In genomic region chr13:43523906-43524480, GRCm38 (mm10) we compare ENCODE assay signal across 14 mouse cellular contexts. TPM values are rescaled to one million over a fixed set of nuclear protein-coding genes. Genes with fewer than 3 reads are reported as not detected.
DNase-seq lines count a peak whose midpoint lies in the region; ATAC-seq and TF ChIP-seq lines count a peak whose summit lies in the region.
"Had no signal": no experiment of that assay in that cellular context is flagged by ENCODE, and none has a peak within 500 bp of the region (broad histone marks: within the 10 kb centered on the region; RNA-seq: fewer than 3 reads in every experiment).

No protein-coding gene starts in this region.

- H3K9ac ChIP-seq in lung, embryonic 14.5 days, result no peak overlapping the region
- H3K9ac ChIP-seq: hindbrain, embryonic 14.5 days had no signal

- no peaks in the 10 kb centered on the region for H3K36me3 ChIP-seq in lung, embryonic 14.5 days (ENCODE audit: insufficient read depth)
- H3K36me3 ChIP-seq in myocyte (ENCODE audit: control insufficient read depth, insufficient read depth), result no peaks in the 10 kb centered on the region

- WGBS in lung, embryonic 14.5 days, result 45% methylated on average over 7 of the region's 7 CpGs

- no peak for ATAC-seq in lung, embryonic 14.5 days (ENCODE audit: insufficient read depth)
- ATAC-seq: CD4-positive, CD25-positive, alpha-beta regulatory T cell, adult 4 months had no signal

- H3K27ac ChIP-seq in lung, embryonic 14.5 days (ENCODE audit: low read depth), result peak overlapping the region; percentile 32; the same call in 1 of the 2 replicates
- H3K27ac ChIP-seq in cortical plate, adult 2 months (ENCODE audit: insufficient read depth, low read length), result peak overlapping the region; percentile 92
- H3K27ac ChIP-seq: hindbrain, embryonic 14.5 days had no signal

- DNase-seq in heart, adult 18-20 months, result peak; percentile 20 to 54
- no peak for DNase-seq in heart, adult 8-10 months (ENCODE audit: low spot score)
- peak; percentile 48 for DNase-seq in lung, embryonic 14.5 days
- DNase-seq in lung, postnatal 10 days, result no peak
- no peak for DNase-seq in right cerebral cortex, postnatal 10 days (ENCODE audit: low spot score in 2 of 2)
- no peak for DNase-seq in cerebellum, postnatal 4 days (ENCODE audit: low spot score in 2 of 2)
- DNase-seq: adrenal gland, postnatal 36 days; cerebellum, adult 9-11 months; gastrocnemius, postnatal 25 days; thymus, postnatal 4 days had no signal

- H3K9me3 ChIP-seq in lung, embryonic 14.5 days (ENCODE audit: low read depth, low read length), result no peaks in the 10 kb centered on the region

- no peak overlapping the region for H3K4me3 ChIP-seq in lung, embryonic 14.5 days (ENCODE audit: low read depth, low read length)
- no peak overlapping the region for H3K4me3 ChIP-seq in cortical plate, adult 2 months (ENCODE audit: insufficient read depth, low read length)
- no peak overlapping the region for H3K4me3 ChIP-seq in myocyte

- H3K4me1 ChIP-seq in lung, embryonic 14.5 days (ENCODE audit: insufficient read depth), result peaks cover 19% of the 10 kb centered on the region
- H3K4me1 ChIP-seq in cortical plate, adult 2 months (ENCODE audit: control insufficient read depth, insufficient read depth, low read length), result peaks cover 14% of the 10 kb centered on the region

- H3K79me2 ChIP-seq in myocyte (ENCODE audit: control insufficient read depth, insufficient read depth), result no peaks in the 10 kb centered on the region

- no peak for TF ChIP-seq CTCF in lung, embryonic 14.5 days (IDR thresholded peaks at IDR 0.05; ENCODE audit: low read depth)
- TF ChIP-seq CTCF in cortical plate, adult 2 months (IDR thresholded peaks at IDR 0.05; ENCODE audit: extremely low read depth, insufficient read depth, low read length), result no peak

- no peak overlapping the region; the same call in 1 of the 2 replicates for H3K4me2 ChIP-seq in lung, embryonic 14.5 days
- peak overlapping the region; percentile 82 for H3K4me2 ChIP-seq in myocyte (ENCODE audit: low read depth)
- H3K4me2 ChIP-seq: hindbrain, embryonic 14.5 days had no signal

- TF ChIP-seq POLR2A in cortical plate, adult 2 months (IDR thresholded peaks at IDR 0.05; ENCODE audit: extremely low read depth, insufficient read depth, low read length), result no peak
- no peak for TF ChIP-seq POLR2A in myocyte (IDR thresholded peaks at IDR 0.05; ENCODE audit: insufficient read length, low read depth)

- no peak overlapping the region for H3ac ChIP-seq in myocyte (ENCODE audit: control insufficient read depth, insufficient read length)

- H3K27me3 ChIP-seq in lung, embryonic 14.5 days (ENCODE audit: insufficient read depth, low read length), result no peaks in the 10 kb centered on the region
- no peaks in the 10 kb centered on the region for H3K27me3 ChIP-seq in myocyte (ENCODE audit: control insufficient read depth, insufficient read depth, insufficient read length)

TF ChIP-seq in myocyte, 11 proteins besides CTCF, POLR2A, EP300 and RAD21:
- TF ChIP-seq MYOG (IDR thresholded peaks at IDR 0.05; ENCODE audit: control insufficient read depth in 1 of 3, insufficient read depth in 1 of 3, insufficient read length in 2 of 3, low read depth in 2 of 3) (peak in 1 of 3 experiments; percentile 25), REST (IDR thresholded peaks at IDR 0.05; ENCODE audit: insufficient read depth, insufficient read length) (no peak), MYOD1 (IDR thresholded peaks at IDR 0.05; ENCODE audit: control insufficient read depth in 1 of 3, insufficient read length in 2 of 3, low read depth in 2 of 3) (peak; percentile 54 to 66 (median 57))

RNA-seq across cellular contexts. Expression of gene Mcur1, which starts 36.0 kb away (rescaled TPM):
- 10 to 100 TPM; 49.3 to 52.2 TPM for total RNA-seq in heart, adult 18-20 months (2021)
- total RNA-seq in heart, adult 8-10 months (2022), result 10 to 100 TPM; 43.2 to 51.2 (median 48.7) TPM
- 17.3 and 18.9 TPM in 2 replicates for polyA plus RNA-seq in lung, embryonic 14.5 days (2014; fragmentation: Nextera tagmentation; extraction: Ambion mirVana)
- 24.5 and 26.1 TPM in 2 replicates for polyA plus RNA-seq in cortical plate, adult 2 months (2012; rRNA removed)
- 5.7 TPM for polyA plus RNA-seq in myocyte (2012; fragmentation: generic; extraction: Trizol)

RNA-seq across cellular contexts. Expression of gene Ranbp9, which starts 42.9 kb away (rescaled TPM):
- 10 to 100 TPM; 40.5 to 45.0 TPM for total RNA-seq in heart, adult 18-20 months (2021)
- total RNA-seq in heart, adult 8-10 months (2022), result 10 to 100 TPM; 35.9 to 46.7 (median 41.6) TPM
- 11.9 and 14.5 TPM in 2 replicates for polyA plus RNA-seq in lung, embryonic 14.5 days (2014; fragmentation: Nextera tagmentation; extraction: Ambion mirVana)
- 70.7 and 71.9 TPM in 2 replicates for polyA plus RNA-seq in cortical plate, adult 2 months (2012; rRNA removed)
- 23.1 TPM for polyA plus RNA-seq in myocyte (2012; fragmentation: generic; extraction: Trizol)

Comparison
In these comparisons a context has a peak if more than half of its experiments do, and no peak if none do; other contexts are left out.
1. DNase-seq: peak in heart, adult 18-20 months (2 of 2) and lung, embryonic 14.5 days (single experiment); none in heart, adult 8-10 months (single experiment), lung, postnatal 10 days (single experiment), right cerebral cortex, postnatal 10 days (0 of 2) and cerebellum, postnatal 4 days (0 of 2).